Mouse (Mus musculus) layer of hippocampus, postnatal 36 days (tissue): ENCODE measurements around the gene Thnsl2. TPM values are rescaled to one million over a fixed set of nuclear protein-coding genes. Genes with fewer than 3 reads are reported as not detected.

Experiments used
- DNase-seq, 2 experiments: peaks; one replicate each; pipeline ENCODE4 v3.0.0; 2022
- total RNA-seq, 2 experiments: library from RNA; stranded (reverse); gene quantifications; 2 replicates each; pipeline ENCODE4 v1.2.3; 2021

Thnsl2 gene
- total RNA-seq, 2 experiments from 2014 or later, result 3.1 to 3.7 TPM

GRCm38 (mm10) chr6:71131038-71131437, 13.2 kb downstream of the Thnsl2 start:
- no peak for DNase-seq

GRCm38 (mm10) chr6:71130269-71130668, 14.0 kb downstream of the Thnsl2 start:
- DNase-seq, result no peak

- no peak for DNase-seq
These were observed 15.2 kb downstream of the Thnsl2 start for GRCm38 (mm10) chr6:71129071-71129470.

DNA sequence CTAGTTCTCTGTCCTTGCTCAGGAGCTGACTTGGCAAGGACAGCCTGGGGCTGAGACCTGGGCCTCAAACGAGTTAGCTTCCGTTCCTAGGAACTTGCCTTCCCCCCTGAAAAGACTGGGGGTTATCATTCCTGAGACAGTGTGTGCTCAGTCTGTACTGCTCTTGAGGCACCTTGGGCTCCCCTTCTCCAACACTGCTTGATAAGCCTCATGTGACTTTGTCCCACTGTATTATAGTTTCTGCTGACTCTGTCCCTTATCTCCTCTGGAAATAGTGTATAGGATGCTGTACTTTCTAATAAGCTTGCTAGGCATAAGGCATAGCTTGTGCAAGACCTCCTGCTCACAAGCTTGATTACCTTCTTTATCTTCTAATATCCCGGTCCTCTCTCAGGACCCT, 17.9 kb downstream of the Thnsl2 start:
- no peak for DNase-seq

- peak; percentile 78 to 80 for DNase-seq
These were observed 19.0 kb downstream of the Thnsl2 start for GRCm38 (mm10) chr6:71125043-71125893.

GRCm38 (mm10) chr6:71119577-71120254, 24.5 kb downstream of the Thnsl2 start:
- DNase-seq, result no peak

GRCm38 (mm10) chr6:71111419-71112113, 32.7 kb downstream of the Thnsl2 start:
- DNase-seq, result no peak

DNA sequence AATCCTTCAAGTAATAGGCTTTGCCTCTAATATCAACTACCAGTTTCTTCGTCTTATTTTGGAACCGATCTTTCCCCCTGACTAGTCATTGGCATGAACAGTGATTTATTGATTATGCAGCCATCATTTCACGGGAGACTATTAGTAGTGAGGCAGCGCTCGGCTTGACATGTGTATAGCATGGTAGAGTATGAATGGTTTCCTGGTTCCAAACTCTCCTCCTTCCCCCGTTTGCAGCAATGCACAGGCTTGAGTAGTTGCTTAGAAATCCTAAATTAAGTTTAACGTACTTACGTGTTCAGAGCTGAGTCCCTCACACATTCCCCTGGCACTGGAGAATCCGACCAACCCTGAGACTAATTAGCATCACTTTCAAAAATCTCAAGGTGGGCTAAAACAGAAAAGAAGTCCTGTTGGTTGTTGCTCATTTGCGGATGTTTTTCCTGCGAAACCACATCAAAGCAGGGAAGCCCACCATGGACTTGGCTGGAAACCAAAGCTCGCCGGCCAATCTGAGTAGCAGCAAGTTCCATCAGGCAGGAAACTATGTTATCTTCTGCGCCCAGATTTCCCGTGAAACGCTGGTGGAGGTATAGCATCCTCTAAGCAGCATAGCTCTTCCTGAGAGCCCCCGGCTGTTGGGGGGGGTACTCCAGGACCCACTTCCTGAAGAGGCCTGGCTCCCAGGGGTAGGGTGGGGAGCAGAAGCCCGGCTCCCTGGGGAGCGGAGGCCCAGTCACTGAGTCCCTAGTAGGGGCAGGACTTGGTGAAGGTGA, 37.9 kb downstream of the Thnsl2 start:
- DNase-seq, result no peak

DNA sequence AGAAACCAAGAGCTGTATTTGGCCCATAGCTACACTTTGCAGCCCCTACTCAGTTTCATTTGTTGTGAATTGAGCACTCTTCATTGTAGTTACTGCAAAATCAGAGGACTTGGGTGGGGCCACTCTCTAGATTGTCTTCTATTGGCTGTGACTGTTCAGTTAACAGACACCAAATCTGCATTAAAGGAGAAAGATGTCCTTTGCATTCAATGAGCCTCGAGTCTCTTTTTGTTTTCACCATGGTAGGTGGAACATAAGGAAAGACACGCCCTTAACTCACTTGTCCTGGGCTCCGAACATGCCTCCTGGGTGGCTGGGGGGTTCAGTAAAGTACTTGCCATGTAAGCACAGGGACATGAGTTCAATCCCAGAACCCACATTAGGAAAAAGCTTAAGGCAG, 48.1 kb downstream of the Thnsl2 start:
- no peak for DNase-seq

- DNase-seq, result peak; percentile 31 to 36
These were observed 49.5 kb downstream of the Thnsl2 start for GRCm38 (mm10) chr6:71094693-71095092.

GRCm38 (mm10) chr6:71093686-71094085, 50.6 kb downstream of the Thnsl2 start:
- DNase-seq, result no peak

DNA sequence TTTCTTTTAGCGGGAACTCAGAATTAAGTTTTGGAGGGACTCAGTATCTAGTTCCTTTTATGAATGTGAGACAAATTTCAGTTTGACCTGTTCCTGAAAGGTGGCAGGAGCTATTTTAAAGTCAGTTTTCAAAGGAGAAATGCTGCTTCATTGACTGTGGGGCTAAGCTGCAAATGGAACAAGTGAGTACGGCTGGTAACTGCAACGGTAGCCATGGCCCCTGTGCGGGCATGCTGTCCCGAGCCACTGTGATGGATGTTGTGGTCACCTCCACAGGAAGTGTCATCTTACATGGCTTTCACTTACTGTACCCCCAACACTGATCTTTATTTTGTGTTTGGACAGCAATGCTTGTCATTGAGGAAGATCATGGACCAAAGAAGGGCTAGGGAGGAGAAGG, 53.8 kb downstream of the Thnsl2 start:
- no peak for DNase-seq

- no peak for DNase-seq
These were observed 54.5 kb downstream of the Thnsl2 start for GRCm38 (mm10) chr6:71089735-71090134.

GRCm38 (mm10) chr6:71088992-71089391, 55.2 kb downstream of the Thnsl2 start:
- DNase-seq, result no peak

DNA sequence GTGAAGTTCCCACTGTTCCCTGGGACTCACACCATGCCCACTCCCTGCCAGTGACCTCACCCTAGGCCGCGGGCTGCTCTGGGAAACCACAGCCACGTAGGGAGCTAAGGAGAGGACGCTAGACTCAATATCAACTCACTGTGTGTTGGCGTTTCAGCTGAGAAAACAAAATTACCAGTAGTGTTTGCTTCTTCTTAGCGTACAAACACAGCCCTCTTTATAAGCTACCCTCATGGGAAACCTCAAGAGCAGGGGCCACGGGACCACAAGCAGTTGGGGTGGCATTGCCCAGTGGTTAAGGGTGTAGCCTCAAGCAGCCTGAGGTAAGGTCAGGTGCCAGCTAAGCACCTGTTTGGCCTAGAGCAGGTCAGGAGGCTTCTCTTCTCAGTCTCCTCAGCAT, 60.8 kb downstream of the Thnsl2 start:
- no peak for DNase-seq

- DNase-seq, result no peak
These were observed 62.2 kb downstream of the Thnsl2 start for GRCm38 (mm10) chr6:71082084-71082483.

DNA sequence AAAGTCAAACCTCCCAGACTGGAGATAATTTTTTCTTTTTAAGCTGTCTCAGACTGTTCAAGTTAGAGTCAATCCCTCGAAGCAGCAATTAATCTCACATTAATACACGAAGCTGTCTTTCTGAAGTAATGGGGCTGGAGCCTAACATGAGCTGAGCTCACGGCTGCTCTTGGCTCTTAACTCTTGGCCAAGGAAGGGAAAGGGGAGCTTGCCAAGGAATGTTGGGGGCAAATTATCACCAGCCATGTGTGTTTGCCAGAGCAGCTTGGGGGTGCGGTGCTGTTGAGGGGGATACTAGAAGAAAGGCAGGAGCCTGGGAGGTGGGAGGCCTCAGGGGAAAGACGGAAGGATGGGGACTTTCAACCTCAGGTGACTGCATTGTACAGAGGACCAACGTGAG, 63.0 kb downstream of the Thnsl2 start:
- DNase-seq, result no peak

Other genes with a start within 250 kb of the Thnsl2 start
- not detected for gene Tex37, start 225.5 kb downstream of the Thnsl2 start, total RNA-seq
- not detected for gene Foxi3, start 187.9 kb downstream of the Thnsl2 start, total RNA-seq
- not detected for gene Fabp1, start 55.4 kb upstream of the Thnsl2 start, total RNA-seq
- gene Krcc1, start 127.2 kb upstream of the Thnsl2 start, total RNA-seq, result 10 to 100 TPM; 17.2 to 17.4 TPM
- gene Smyd1, start 177.8 kb upstream of the Thnsl2 start, total RNA-seq, result under 1 TPM; 0.47 to 0.86 TPM
- gene Cd8b1, start 178.3 kb upstream of the Thnsl2 start, total RNA-seq, result not detected
- gene Cd8a, start 229.0 kb upstream of the Thnsl2 start, total RNA-seq, result not detected